Mouse (Mus musculus): ENCODE results near the gene Fam135a. TPM values are rescaled to one million over a fixed set of nuclear protein-coding genes. Genes with fewer than 3 reads are reported as not detected.
A peak's percentile ranks its signal among the peaks of the same experiment; 100 is the strongest.

Gene Fam135a
- 7.2 and 8.7 TPM in 2 replicates for polyA plus RNA-seq (2015; fragmentation: Nextera tagmentation; extraction: Ambion mirVana)

DNA sequence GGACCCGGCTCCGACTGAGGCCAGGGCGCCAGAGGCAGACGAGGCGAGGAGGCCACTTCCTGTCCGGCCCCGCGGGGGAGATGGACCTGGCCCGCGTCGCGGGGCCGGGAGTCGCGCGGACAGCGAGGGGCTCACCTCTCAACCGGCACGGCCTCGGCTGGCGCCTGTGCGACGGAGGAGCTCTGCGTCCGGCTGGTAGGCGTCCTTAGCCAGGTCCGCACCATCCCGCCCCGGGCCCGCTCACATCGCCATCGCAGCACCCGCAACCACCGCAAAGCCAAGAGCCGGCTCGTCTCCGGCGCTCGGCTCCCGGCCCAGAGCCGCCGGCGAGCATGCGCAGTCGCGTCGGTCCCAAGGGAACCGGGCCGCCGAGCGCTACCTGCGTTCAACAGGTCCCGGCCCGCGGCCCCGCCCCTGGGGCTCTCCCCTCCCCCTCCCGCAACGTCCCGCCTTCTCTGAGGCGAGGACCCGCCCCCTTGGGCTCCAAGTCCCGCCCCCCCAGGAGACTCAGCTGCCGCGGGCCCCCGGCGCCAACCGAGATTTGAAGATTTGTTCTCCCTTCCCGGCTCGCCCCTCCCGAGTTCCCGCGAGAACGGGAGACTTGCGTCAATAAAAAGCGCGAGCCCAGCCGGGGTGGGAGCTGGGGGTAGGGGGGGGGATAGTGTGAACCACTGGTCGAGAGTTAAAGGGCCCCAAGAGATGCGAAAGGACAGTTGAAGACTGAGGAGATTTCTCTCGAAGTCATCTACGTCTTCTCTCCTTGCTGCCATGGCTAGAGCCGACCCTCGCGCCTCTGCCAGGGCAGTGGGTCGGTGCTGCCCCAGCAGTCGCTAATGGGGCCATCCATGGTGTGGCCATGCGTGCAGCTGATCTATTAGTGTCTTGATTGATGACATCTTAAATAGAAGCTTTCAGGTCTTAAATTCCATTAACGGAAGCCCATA, at the start of gene Fam135a:
Fam135a (minus strand) TSS at position 416 of the 944 bp plus-strand sequence.
- peak within 1 kb of the TSS; percentile 74 for H3K9ac ChIP-seq (replicated peaks)
- peak within 1 kb of the TSS; percentile 71 for H3K4me2 ChIP-seq (ENCODE audit: low read depth, low read length)
- 3% methylated on average over 57 of the region's 88 CpGs for WGBS (ENCODE audit: insufficient replicate concordance)
- TF ChIP-seq EP300 (IDR thresholded peaks at IDR 0.05; ENCODE audit: low read depth): peak; percentile 35; the same call in 1 of the 2 replicates
- no peak for TF ChIP-seq CTCF (IDR thresholded peaks at IDR 0.05; ENCODE audit: low read depth)
- DNase-seq (peak; percentile 92), ATAC-seq (peak; percentile 94)
- no peaks in the 10 kb centered on the region for H3K9me3 ChIP-seq (ENCODE audit: low read length)
- H3K27me3 ChIP-seq (ENCODE audit: insufficient read depth, low read length): peaks cover 8% of the 10 kb centered on the region; the same call in 1 of the 2 replicates
- H3K27ac ChIP-seq (ENCODE audit: low read depth): peak within 1 kb of the TSS; percentile 75
- H3K4me3 ChIP-seq (ENCODE audit: low read depth, low read length): peak within 1 kb of the TSS; percentile 71
- H3K4me1 ChIP-seq (ENCODE audit: insufficient read depth): peaks cover 9% of the 10 kb centered on the region; the same call in 1 of the 2 replicates
- H3K36me3 ChIP-seq (replicated peaks; ENCODE audit: insufficient read depth, low read length): no peaks in the 10 kb centered on the region

GRCm38 (mm10) chr1:24143504-24143903, 43.4 kb upstream of the Fam135a start:
- no peaks in the 10 kb centered on the region for H3K9me3 ChIP-seq (ENCODE audit: low read length)
- no peak overlapping the region for H3K27ac ChIP-seq (ENCODE audit: low read depth)
- no peaks in the 10 kb centered on the region for H3K36me3 ChIP-seq (replicated peaks; ENCODE audit: insufficient read depth, low read length)
- DNase-seq (no peak), ATAC-seq (no peak)
- TF ChIP-seq CTCF (IDR thresholded peaks at IDR 0.05; ENCODE audit: low read depth) (no peak), EP300 (IDR thresholded peaks at IDR 0.05; ENCODE audit: low read depth) (no peak)
- 73% methylated on average over 8 of the region's 8 CpGs for WGBS (ENCODE audit: insufficient replicate concordance)
- no peak overlapping the region for H3K4me2 ChIP-seq (ENCODE audit: low read depth, low read length)
- no peaks in the 10 kb centered on the region for H3K4me1 ChIP-seq (ENCODE audit: insufficient read depth)
- no peaks in the 10 kb centered on the region for H3K27me3 ChIP-seq (ENCODE audit: insufficient read depth, low read length)
- H3K4me3 ChIP-seq (ENCODE audit: low read depth, low read length): no peak overlapping the region
- no peak overlapping the region for H3K9ac ChIP-seq (replicated peaks)

GRCm38 (mm10) chr1:24140555-24140954, 40.4 kb upstream of the Fam135a start:
- Histone ChIP-seq H3K27ac (ENCODE audit: low read depth) (no peak overlapping the region), H3K4me3 (ENCODE audit: low read depth, low read length) (no peak overlapping the region), H3K9me3 (ENCODE audit: low read length) (no peaks in the 10 kb centered on the region), H3K27me3 (ENCODE audit: insufficient read depth, low read length) (no peaks in the 10 kb centered on the region), H3K4me1 (ENCODE audit: insufficient read depth) (no peaks in the 10 kb centered on the region), H3K36me3 (replicated peaks; ENCODE audit: insufficient read depth, low read length) (no peaks in the 10 kb centered on the region), H3K9ac (replicated peaks) (no peak overlapping the region), H3K4me2 (ENCODE audit: low read depth, low read length) (no peak overlapping the region)
- no peak for DNase-seq
- WGBS (ENCODE audit: insufficient replicate concordance): 73% methylated on average over 6 of the region's 6 CpGs
- no peak for ATAC-seq
- TF ChIP-seq EP300 (IDR thresholded peaks at IDR 0.05; ENCODE audit: low read depth): no peak
- no peak for TF ChIP-seq CTCF (IDR thresholded peaks at IDR 0.05; ENCODE audit: low read depth)

DNA sequence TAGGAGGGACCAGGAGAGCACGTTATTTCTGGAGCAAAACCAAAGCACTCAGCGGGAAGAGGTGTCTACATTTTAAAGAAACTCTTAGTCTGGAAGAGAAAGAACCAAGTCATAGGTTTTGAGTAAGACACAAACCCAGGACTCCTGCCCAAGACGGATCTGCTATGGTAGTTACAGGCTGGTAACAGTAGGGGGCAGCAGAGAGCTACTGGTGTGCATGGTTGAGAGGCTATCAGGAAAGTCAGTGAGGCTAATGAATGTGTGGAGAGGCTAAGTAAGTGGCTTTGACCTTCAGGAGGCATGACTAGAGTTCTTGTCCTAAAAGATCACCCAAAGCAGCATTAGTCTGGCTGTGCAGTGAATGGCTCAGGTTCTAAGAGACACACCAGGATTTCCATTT, 37.0 kb upstream of the Fam135a start:
- no peaks in the 10 kb centered on the region for H3K36me3 ChIP-seq (replicated peaks; ENCODE audit: insufficient read depth, low read length)
- DNase-seq (peak; percentile 60), ATAC-seq (no peak)
- H3K4me2 ChIP-seq (ENCODE audit: low read depth, low read length): no peak overlapping the region
- 7% methylated on average over 3 of the region's 3 CpGs for WGBS (ENCODE audit: insufficient replicate concordance)
- H3K9me3 ChIP-seq (ENCODE audit: low read length): no peaks in the 10 kb centered on the region
- H3K27ac ChIP-seq (ENCODE audit: low read depth): no peak overlapping the region
- H3K9ac ChIP-seq (replicated peaks): no peak overlapping the region
- no peak overlapping the region for H3K4me3 ChIP-seq (ENCODE audit: low read depth, low read length)
- no peaks in the 10 kb centered on the region for H3K4me1 ChIP-seq (ENCODE audit: insufficient read depth)
- TF ChIP-seq CTCF (IDR thresholded peaks at IDR 0.05; ENCODE audit: low read depth) (peak; percentile 90), EP300 (IDR thresholded peaks at IDR 0.05; ENCODE audit: low read depth) (no peak)
- no peaks in the 10 kb centered on the region for H3K27me3 ChIP-seq (ENCODE audit: insufficient read depth, low read length)

DNA sequence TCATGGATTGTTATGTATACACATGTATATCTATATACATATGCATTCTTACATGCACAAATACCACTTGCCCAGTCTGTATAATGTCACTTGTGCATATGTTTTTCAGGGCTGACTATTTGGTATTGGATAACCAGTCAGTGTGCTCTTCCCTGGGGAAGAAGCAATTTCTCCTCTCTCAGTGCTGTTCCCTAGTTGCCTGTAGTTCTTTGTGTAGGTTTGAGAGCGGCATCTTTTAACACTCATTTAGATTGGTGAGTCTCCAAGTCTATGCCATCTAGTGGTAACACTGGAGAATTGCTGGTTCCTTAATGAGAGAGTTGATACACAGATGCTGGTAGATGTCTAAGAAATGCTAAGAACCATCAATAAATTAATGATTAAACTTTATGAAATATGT, 34.7 kb upstream of the Fam135a start:
- Histone ChIP-seq H3K4me3 (ENCODE audit: low read depth, low read length) (no peak overlapping the region), H3K36me3 (replicated peaks; ENCODE audit: insufficient read depth, low read length) (no peaks in the 10 kb centered on the region), H3K4me2 (ENCODE audit: low read depth, low read length) (no peak overlapping the region), H3K9ac (replicated peaks) (no peak overlapping the region), H3K27me3 (ENCODE audit: insufficient read depth, low read length) (no peaks in the 10 kb centered on the region), H3K27ac (ENCODE audit: low read depth) (no peak overlapping the region), H3K4me1 (ENCODE audit: insufficient read depth) (no peaks in the 10 kb centered on the region), H3K9me3 (ENCODE audit: low read length) (no peaks in the 10 kb centered on the region)
- ATAC-seq (no peak), DNase-seq (no peak)
- TF ChIP-seq CTCF (IDR thresholded peaks at IDR 0.05; ENCODE audit: low read depth) (peak; percentile 73), EP300 (IDR thresholded peaks at IDR 0.05; ENCODE audit: low read depth) (no peak)
- 14% methylated on average over 1 of the region's 1 CpGs for WGBS (ENCODE audit: insufficient replicate concordance)

GRCm38 (mm10) chr1:24133853-24134252, 33.7 kb upstream of the Fam135a start:
- no peak for TF ChIP-seq EP300 (IDR thresholded peaks at IDR 0.05; ENCODE audit: low read depth)
- no peak for TF ChIP-seq CTCF (IDR thresholded peaks at IDR 0.05; ENCODE audit: low read depth)

More at GRCm38 (mm10) chr1:24133853-24134252, 33.7 kb upstream of the Fam135a start:
- Histone ChIP-seq H3K4me1 (ENCODE audit: insufficient read depth) (no peaks in the 10 kb centered on the region), H3K9ac (replicated peaks) (no peak overlapping the region), H3K4me2 (ENCODE audit: low read depth, low read length) (no peak overlapping the region), H3K36me3 (replicated peaks; ENCODE audit: insufficient read depth, low read length) (no peaks in the 10 kb centered on the region), H3K9me3 (ENCODE audit: low read length) (no peaks in the 10 kb centered on the region), H3K27ac (ENCODE audit: low read depth) (no peak overlapping the region), H3K27me3 (ENCODE audit: insufficient read depth, low read length) (no peaks in the 10 kb centered on the region), H3K4me3 (ENCODE audit: low read depth, low read length) (no peak overlapping the region)
- 41% methylated on average over 19 of the region's 19 CpGs for WGBS (ENCODE audit: insufficient replicate concordance)
- no peak for ATAC-seq
- DNase-seq: no peak
